Mouse (Mus musculus) lung, postnatal 0 days (tissue): ENCODE results near the gene Shld1. TPM values are rescaled to one million over a fixed set of nuclear protein-coding genes. Genes with fewer than 3 reads are reported as not detected.

Experiments used
- ATAC-seq: fragments of 200-750 bp; cut with Nextera tagmentation; 2 replicates; pipeline ENCODE4 v1.8.0; 2017; ENCODE audit warnings: moderate library complexity
- DNase-seq: peaks from one replicate; pipeline ENCODE4 v3.0.0-alpha.2; 2016; ENCODE audit warnings: low spot score
- H3K27ac ChIP-seq: fragments of 300-500 bp; sonication (generic); 2 replicates; pipeline ENCODE4 v1.5.1; 2014; ENCODE audit warnings: antibody characterized with exemption, mild to moderate bottlenecking, low read length, mixed read lengths
- H3K27me3 ChIP-seq: fragments of 300-500 bp; sonication (generic); replicated peaks from 2 replicates; pipeline ENCODE4 v1.6.1; 2014; ENCODE audit warnings: low read length, mixed read lengths; ENCODE audit not compliant: insufficient read depth
- H3K36me3 ChIP-seq: fragments of 300-500 bp; sonication (generic); 2 replicates; pipeline ENCODE4 v1.6.1; 2014; ENCODE audit warnings: low read length, mixed read lengths; ENCODE audit not compliant: insufficient read depth
- H3K4me1 ChIP-seq: fragments of 300-500 bp; sonication (generic); 2 replicates; pipeline ENCODE4 v1.6.1; 2014; ENCODE audit warnings: antibody characterized with exemption, low read depth, low read length, mixed read lengths; ENCODE audit not compliant: insufficient read depth
- H3K4me2 ChIP-seq: fragments of 300-500 bp; sonication (generic); replicated peaks from 2 replicates; pipeline ENCODE4 v1.6.1; 2014; ENCODE audit warnings: low read depth, mild to moderate bottlenecking, low read length, moderate library complexity, mixed read lengths
- H3K4me3 ChIP-seq: fragments of 300-500 bp; sonication (generic); 2 replicates; pipeline ENCODE4 v1.5.1; 2014; ENCODE audit warnings: low read depth, low read length
- H3K9ac ChIP-seq: fragments of 300-500 bp; sonication (generic); replicated peaks from 2 replicates; pipeline ENCODE4 v1.6.1; 2014; ENCODE audit warnings: low read depth, mild to moderate bottlenecking
- H3K9me3 ChIP-seq: fragments of 300-500 bp; sonication (generic); 2 replicates; pipeline ENCODE4 v1.6.1; 2016; ENCODE audit warnings: low read length, mixed read lengths
- CTCF ChIP-seq: IDR thresholded peaks from 2 replicates; pipeline ENCODE4 v1.5.1; 2016; ENCODE audit warnings: antibody characterized with exemption, mild to moderate bottlenecking
- EP300 ChIP-seq: IDR thresholded peaks from 2 replicates; pipeline ENCODE4 v1.6.1; 2016; ENCODE audit warnings: antibody characterized with exemption, mild to moderate bottlenecking, control low read depth
- WGBS: fragments of 180-500 bp; shearing (Covaris S2); extraction: QIAGEN DNeasy Blood & Tissue Kit; methylation state at CpG from one replicate; pipeline ENCODE4 v1.1.7; 2014; 5-methylcytosine and 5-hydroxymethylcytosine counted together
- polyA plus RNA-seq: library from polyadenylated mRNA; unstranded; fragments of >200 nt; fragmentation: Nextera tagmentation; extraction: Ambion mirVana; gene quantifications from 2 replicates; pipeline ENCODE4 v1.2.1, GENCODE M21; 2015

The Shld1 gene
- polyA plus RNA-seq, 1 experiment from 2014 or later = 17.2 TPM

GRCm38 (mm10) chr2:132669091-132669490 is 17.6 kb upstream of the Shld1 start:
- no peak overlapping the region for H3K9ac ChIP-seq
- no peaks in the 10 kb centered on the region for H3K4me1 ChIP-seq
- no peak overlapping the region for H3K4me2 ChIP-seq
- H3K36me3 ChIP-seq = no peaks in the 10 kb centered on the region
- no peak for ATAC-seq
- TF ChIP-seq EP300 (no peak), CTCF (no peak)
- H3K27ac ChIP-seq = no peak overlapping the region
- H3K27me3 ChIP-seq = no peaks in the 10 kb centered on the region
- 69% methylated on average over 6 of the region's 6 CpGs for WGBS
- H3K4me3 ChIP-seq = no peak overlapping the region
- no peaks in the 10 kb centered on the region for H3K9me3 ChIP-seq
- no peak for DNase-seq

- Histone ChIP-seq H3K4me1 (no peaks in the 10 kb centered on the region), H3K9ac (no peak overlapping the region), H3K27ac (no peak overlapping the region), H3K27me3 (no peaks in the 10 kb centered on the region), H3K4me2 (no peak overlapping the region), H3K36me3 (no peaks in the 10 kb centered on the region), H3K9me3 (no peaks in the 10 kb centered on the region), H3K4me3 (no peak overlapping the region)
- DNase-seq (no peak), ATAC-seq (no peak)
- TF ChIP-seq CTCF (no peak), EP300 (no peak)
- WGBS = 58% methylated on average over 4 of the region's 4 CpGs
These were observed 16.4 kb upstream of the Shld1 start for GRCm38 (mm10) chr2:132670290-132670689.

GRCm38 (mm10) chr2:132672121-132672520 is 14.6 kb upstream of the Shld1 start:
- H3K9me3 ChIP-seq = no peaks in the 10 kb centered on the region
- no peaks in the 10 kb centered on the region for H3K27me3 ChIP-seq
- no peak overlapping the region for H3K9ac ChIP-seq
- H3K36me3 ChIP-seq = no peaks in the 10 kb centered on the region
- H3K4me1 ChIP-seq = no peaks in the 10 kb centered on the region
- no peak overlapping the region for H3K27ac ChIP-seq
- TF ChIP-seq CTCF = no peak
- TF ChIP-seq EP300 = no peak
- H3K4me3 ChIP-seq = no peak overlapping the region
- ATAC-seq = no peak
- WGBS = 82% methylated on average over 3 of the region's 3 CpGs
- no peak for DNase-seq
- H3K4me2 ChIP-seq = no peak overlapping the region

GRCm38 (mm10) chr2:132676111-132676510 is 10.6 kb upstream of the Shld1 start:
- no peak overlapping the region for H3K4me2 ChIP-seq
- no peak overlapping the region for H3K4me3 ChIP-seq
- ATAC-seq (no peak), DNase-seq (no peak)
- H3K9me3 ChIP-seq = no peaks in the 10 kb centered on the region
- H3K27me3 ChIP-seq = no peaks in the 10 kb centered on the region
- no peak overlapping the region for H3K27ac ChIP-seq
- no peak overlapping the region for H3K9ac ChIP-seq
- WGBS = 59% methylated on average over 4 of the region's 4 CpGs
- no peaks in the 10 kb centered on the region for H3K36me3 ChIP-seq
- no peak for TF ChIP-seq EP300
- no peak for TF ChIP-seq CTCF
- H3K4me1 ChIP-seq = no peaks in the 10 kb centered on the region

GRCm38 (mm10) chr2:132685001-132685400 is 1.7 kb upstream of the Shld1 start:
- no peak overlapping the region for H3K27ac ChIP-seq
- DNase-seq (no peak), ATAC-seq (no peak)
- no peaks in the 10 kb centered on the region for H3K4me1 ChIP-seq
- H3K4me3 ChIP-seq = no peak overlapping the region
- H3K9me3 ChIP-seq = no peaks in the 10 kb centered on the region
- no peak for TF ChIP-seq CTCF
- TF ChIP-seq EP300 = no peak
- no peaks in the 10 kb centered on the region for H3K27me3 ChIP-seq
- no peaks in the 10 kb centered on the region for H3K36me3 ChIP-seq
- no peak overlapping the region for H3K9ac ChIP-seq
- H3K4me2 ChIP-seq = no peak overlapping the region

DNA sequence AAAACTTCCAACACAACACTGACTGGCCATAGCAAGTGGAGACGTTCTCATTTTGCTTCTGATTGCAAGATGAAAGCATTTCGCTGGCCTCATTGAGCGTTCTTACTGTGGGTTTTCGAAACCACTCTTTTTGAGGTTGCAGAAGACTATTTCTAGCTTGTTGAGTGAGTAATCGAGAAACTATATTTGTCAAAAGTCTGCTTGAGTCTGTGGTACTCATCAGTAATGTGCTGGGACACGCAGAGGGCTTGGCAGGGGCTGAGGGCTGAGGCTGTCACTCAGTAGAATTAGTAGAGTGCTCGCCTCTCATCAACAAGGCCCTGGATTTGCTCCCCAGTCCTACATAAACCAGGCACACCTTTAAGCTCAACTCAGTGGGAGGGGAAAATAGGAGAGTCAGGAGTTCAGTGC is 1.9 kb downstream of the Shld1 start:
- Histone ChIP-seq H3K36me3 (no peaks in the 10 kb centered on the region), H3K9me3 (no peaks in the 10 kb centered on the region), H3K9ac (no peak overlapping the region), H3K27me3 (no peaks in the 10 kb centered on the region), H3K4me3 (no peak overlapping the region), H3K4me2 (no peak overlapping the region), H3K4me1 (no peaks in the 10 kb centered on the region), H3K27ac (no peak overlapping the region)
- no peak for ATAC-seq
- no peak for DNase-seq
- WGBS = 76% methylated on average over 7 of the region's 7 CpGs
- TF ChIP-seq CTCF = no peak
- no peak for TF ChIP-seq EP300

- WGBS = 50% methylated on average over 4 of the region's 4 CpGs
- no peak overlapping the region for H3K9ac ChIP-seq
- no peaks in the 10 kb centered on the region for H3K4me1 ChIP-seq
- H3K36me3 ChIP-seq = no peaks in the 10 kb centered on the region
- H3K27me3 ChIP-seq = no peaks in the 10 kb centered on the region
- H3K4me3 ChIP-seq = no peak overlapping the region
- ATAC-seq = no peak
- no peaks in the 10 kb centered on the region for H3K9me3 ChIP-seq
- TF ChIP-seq EP300 (no peak), CTCF (no peak)
- no peak overlapping the region for H3K4me2 ChIP-seq
- DNase-seq = peak; percentile 42
- H3K27ac ChIP-seq = no peak overlapping the region
These were observed 2.4 kb downstream of the Shld1 start for GRCm38 (mm10) chr2:132689188-132689568.
